Mouse (Mus musculus) heart, embryonic 11.5 days (tissue): ENCODE measurements around the gene Acsl1. TPM values are rescaled to one million over a fixed set of nuclear protein-coding genes. Genes with fewer than 3 reads are reported as not detected.

Source experiments
- ATAC-seq: fragments of 200-750 bp; cut with Nextera tagmentation; replicated peaks from 2 replicates; pipeline ENCODE4 v1.8.0; 2017; ENCODE audit warnings: moderate library complexity; ENCODE audit not compliant: insufficient number of reproducible peaks, low FRiP score, low TSS enrichment
- H3K27ac ChIP-seq: fragments of 300-500 bp; sonication (generic); 2 replicates; pipeline ENCODE4 v1.5.1; 2014; ENCODE audit warnings: mild to moderate bottlenecking, low read depth, low read length
- H3K27me3 ChIP-seq: fragments of 300-500 bp; sonication (generic); 2 replicates; pipeline ENCODE4 v1.6.1; 2014; ENCODE audit warnings: mild to moderate bottlenecking, low read length, mixed read lengths; ENCODE audit not compliant: control insufficient read depth, insufficient read depth
- H3K36me3 ChIP-seq: fragments of 300-500 bp; sonication (generic); 2 replicates; pipeline ENCODE4 v1.6.1; 2014; ENCODE audit warnings: mild to moderate bottlenecking, low read length, moderate library complexity, mixed read lengths; ENCODE audit not compliant: control insufficient read depth, insufficient read depth
- H3K4me1 ChIP-seq: fragments of 300-500 bp; sonication (generic); 2 replicates; pipeline ENCODE4 v1.6.1; 2014; ENCODE audit warnings: low read length; ENCODE audit not compliant: control insufficient read depth, insufficient read depth
- H3K4me2 ChIP-seq: fragments of 300-500 bp; sonication (generic); 2 replicates; pipeline ENCODE4 v1.6.1; 2014; ENCODE audit warnings: mild to moderate bottlenecking, moderate library complexity
- H3K4me3 ChIP-seq: fragments of 300-500 bp; sonication (generic); 2 replicates; pipeline ENCODE4 v1.5.1; 2014; ENCODE audit warnings: low read depth, low read length
- H3K9ac ChIP-seq: fragments of 300-500 bp; sonication (generic); 2 replicates; pipeline ENCODE4 v1.6.1; 2014; ENCODE audit warnings: mild to moderate bottlenecking, low read depth, low read length, moderate library complexity
- H3K9me3 ChIP-seq: fragments of 300-500 bp; sonication (generic); replicated peaks from 2 replicates; pipeline ENCODE4 v1.6.1; 2016; ENCODE audit warnings: low read length; ENCODE audit not compliant: control insufficient read depth
- WGBS: fragments of 180-500 bp; shearing (Covaris S2); extraction: QIAGEN DNeasy Blood & Tissue Kit; methylation state at CpG from one replicate; pipeline ENCODE4 v1.1.7; 2014; ENCODE audit not compliant: insufficient replicate concordance; 5-methylcytosine and 5-hydroxymethylcytosine counted together
- polyA plus RNA-seq: library from polyadenylated mRNA; unstranded; fragments of >200 nt; fragmentation: Nextera tagmentation; extraction: Ambion mirVana; gene quantifications from 2 replicates; pipeline ENCODE4 v1.2.1, GENCODE M21; 2014

Gene Acsl1
- polyA plus RNA-seq, 1 experiment from 2014 or later = 16.4 TPM

GRCm38 (mm10) chr8:46550058-46550457, 79.2 kb downstream of the Acsl1 start:
- no peak overlapping the region for H3K27ac ChIP-seq
- no peaks in the 10 kb centered on the region for H3K36me3 ChIP-seq
- no peak overlapping the region for H3K4me3 ChIP-seq
- H3K4me2 ChIP-seq = no peak overlapping the region
- no peak overlapping the region for H3K9ac ChIP-seq
- no peak for ATAC-seq
- H3K27me3 ChIP-seq = no peaks in the 10 kb centered on the region
- H3K4me1 ChIP-seq = 0 out of 2 replicates have a peak, but pooled peaks cover 6% of the 10 kb centered on the region
- 83% methylated on average over 8 of the region's 8 CpGs for WGBS
- H3K9me3 ChIP-seq = no peaks in the 10 kb centered on the region

- Histone ChIP-seq H3K4me1 (0 out of 2 replicates have a peak, but pooled peaks cover 6% of the 10 kb centered on the region), H3K9me3 (no peaks in the 10 kb centered on the region), H3K9ac (no peak overlapping the region), H3K36me3 (no peaks in the 10 kb centered on the region), H3K27ac (peak overlapping the region; percentile 82; the same call in 1 of the 2 replicates), H3K4me2 (peak overlapping the region; percentile 77), H3K27me3 (no peaks in the 10 kb centered on the region), H3K4me3 (peak overlapping the region; percentile 83)
- no peak for ATAC-seq
- 50% methylated on average over 4 of the region's 4 CpGs for WGBS
These were observed 80.2 kb downstream of the Acsl1 start for GRCm38 (mm10) chr8:46551029-46551428.

- peak within 1 kb of the TSS; percentile 82 for H3K27ac ChIP-seq
These were observed 81.0 kb downstream of the Acsl1 start, which contains the start of gene Cenpu for GRCm38 (mm10) chr8:46551615-46552440. TSS of gene Cenpu (plus strand) at chr8:46552028.

GRCm38 (mm10) chr8:46552441-46552765, 81.6 kb downstream of the Acsl1 start:
- Histone ChIP-seq H3K4me2 (peak overlapping the region; percentile 77), H3K36me3 (0 out of 2 replicates have a peak, but pooled peaks cover 3% of the 10 kb centered on the region), H3K9me3 (no peaks in the 10 kb centered on the region), H3K9ac (peak overlapping the region; percentile 78), H3K4me3 (peak overlapping the region; percentile 83), H3K4me1 (0 out of 2 replicates have a peak, but pooled peaks cover 6% of the 10 kb centered on the region), H3K27me3 (no peaks in the 10 kb centered on the region), H3K27ac (peak overlapping the region; percentile 46; the same call in 1 of the 2 replicates)
- 3% methylated on average over 10 of the region's 10 CpGs for WGBS
- no peak for ATAC-seq

More at GRCm38 (mm10) chr8:46551615-46552440, 81.0 kb downstream of the Acsl1 start, which contains the start of gene Cenpu:
- H3K27me3 ChIP-seq = no peaks in the 10 kb centered on the region
- 0 out of 2 replicates have a peak, but pooled peaks cover 6% of the 10 kb centered on the region for H3K4me1 ChIP-seq
- H3K4me2 ChIP-seq = peak within 1 kb of the TSS; percentile 77
- WGBS = under 1% methylated on average over 50 of the region's 50 CpGs
- ATAC-seq = peak; percentile 92
- H3K9ac ChIP-seq = peak within 1 kb of the TSS; percentile 78
- no peaks in the 10 kb centered on the region for H3K36me3 ChIP-seq
- H3K9me3 ChIP-seq = no peaks in the 10 kb centered on the region
- peak within 1 kb of the TSS; percentile 83 for H3K4me3 ChIP-seq

DNA sequence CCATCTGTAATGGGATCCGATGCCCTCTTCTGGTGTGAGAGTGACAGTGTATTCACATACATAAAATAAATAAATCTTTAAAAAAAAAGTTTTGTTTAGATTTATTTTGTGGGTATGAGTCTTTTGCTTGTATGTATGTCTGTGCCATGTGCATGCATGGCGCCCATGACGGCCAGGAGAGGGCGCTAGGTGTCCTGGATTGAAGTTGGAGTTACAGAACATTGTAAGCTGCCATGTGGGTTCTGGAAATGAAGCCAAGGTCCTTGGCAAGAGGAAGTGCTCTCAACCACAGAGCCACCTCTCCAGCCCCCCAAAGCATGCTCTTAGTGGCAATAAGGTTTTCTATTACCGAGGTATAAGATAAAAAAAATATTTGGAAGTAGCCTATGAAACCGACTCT, 88.6 kb downstream of the Acsl1 start:
- Histone ChIP-seq H3K9ac (no peak overlapping the region), H3K4me2 (no peak overlapping the region), H3K27me3 (no peaks in the 10 kb centered on the region), H3K4me1 (no peaks in the 10 kb centered on the region), H3K4me3 (no peak overlapping the region), H3K27ac (no peak overlapping the region), H3K36me3 (peaks cover 5% of the 10 kb centered on the region; the same call in 1 of the 2 replicates), H3K9me3 (no peaks in the 10 kb centered on the region)
- WGBS = 77% methylated on average over 6 of the region's 6 CpGs
- ATAC-seq = no peak

DNA sequence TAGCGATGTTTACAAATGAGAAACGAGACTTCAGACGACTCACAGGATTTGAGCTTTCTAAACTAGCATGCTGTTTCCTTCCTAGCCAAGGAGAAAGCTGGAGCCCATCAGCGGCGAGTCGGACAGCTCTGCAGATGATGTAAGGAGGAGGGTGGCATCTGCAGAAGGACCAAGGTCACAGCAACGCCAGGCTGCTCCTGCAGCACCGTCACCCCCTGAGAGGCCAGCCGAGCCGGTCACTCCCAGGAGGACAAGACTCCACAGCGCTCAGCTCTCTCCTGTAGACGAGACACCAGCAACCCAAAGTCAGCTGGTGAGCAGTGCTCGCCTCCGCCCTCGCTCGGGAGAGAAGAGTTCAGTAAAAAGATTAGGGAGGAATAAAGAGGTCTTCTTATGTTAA, 91.5 kb downstream of the Acsl1 start:
- 84% methylated on average over 16 of the region's 16 CpGs for WGBS
- Histone ChIP-seq H3K9me3 (no peaks in the 10 kb centered on the region), H3K27me3 (no peaks in the 10 kb centered on the region), H3K36me3 (peaks cover 6% of the 10 kb centered on the region; the same call in 1 of the 2 replicates), H3K27ac (no peak overlapping the region), H3K4me1 (no peaks in the 10 kb centered on the region), H3K9ac (no peak overlapping the region), H3K4me2 (no peak overlapping the region), H3K4me3 (no peak overlapping the region)
- no peak for ATAC-seq

- Histone ChIP-seq H3K9me3 (no peaks in the 10 kb centered on the region), H3K4me1 (no peaks in the 10 kb centered on the region), H3K36me3 (peaks cover 3% of the 10 kb centered on the region; the same call in 1 of the 2 replicates), H3K27ac (no peak overlapping the region), H3K4me2 (no peak overlapping the region), H3K9ac (no peak overlapping the region), H3K4me3 (no peak overlapping the region), H3K27me3 (no peaks in the 10 kb centered on the region)
- no peak for ATAC-seq
- WGBS = 86% methylated on average over 7 of the region's 7 CpGs
These were observed 96.2 kb downstream of the Acsl1 start for GRCm38 (mm10) chr8:46566914-46567529.

DNA sequence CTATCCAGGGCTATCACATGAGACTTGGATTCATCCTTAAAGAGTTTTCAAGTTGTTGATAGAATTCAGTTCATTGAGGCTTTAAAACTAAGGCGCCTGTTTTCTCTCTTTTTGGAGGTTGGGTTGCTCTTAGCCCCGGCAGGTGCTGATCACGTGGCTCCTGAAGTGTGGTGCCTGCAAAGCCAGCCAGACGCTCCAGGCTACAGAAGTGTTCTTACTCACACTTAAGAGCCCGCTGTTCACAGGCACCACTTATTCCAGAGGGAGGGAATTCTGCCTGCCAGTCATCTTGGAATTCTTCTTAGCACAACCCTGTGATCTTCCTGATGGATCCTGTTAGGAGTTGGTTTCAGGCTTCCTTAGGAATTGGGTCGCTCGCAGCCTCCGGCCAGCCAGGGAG, 97.1 kb downstream of the Acsl1 start:
- ATAC-seq = no peak
- 0 out of 2 replicates have a peak, but pooled peaks cover 3% of the 10 kb centered on the region for H3K36me3 ChIP-seq
- no peaks in the 10 kb centered on the region for H3K4me1 ChIP-seq
- H3K4me2 ChIP-seq = no peak overlapping the region
- H3K27me3 ChIP-seq = no peaks in the 10 kb centered on the region
- H3K9ac ChIP-seq = no peak overlapping the region
- 80% methylated on average over 8 of the region's 8 CpGs for WGBS
- no peak overlapping the region for H3K4me3 ChIP-seq
- H3K9me3 ChIP-seq = no peaks in the 10 kb centered on the region
- H3K27ac ChIP-seq = no peak overlapping the region
